Mouse (Mus musculus): ENCODE results near the gene Epgn. TPM values are rescaled to one million over a fixed set of nuclear protein-coding genes. Genes with fewer than 3 reads are reported as not detected.

The Epgn gene
- polyA plus RNA-seq, 1 experiment from 2014 or later, result 0.14 TPM

- Histone ChIP-seq H3K27me3 (ENCODE audit: insufficient read depth, poor library complexity, severe bottlenecking) (no peaks in the 10 kb centered on the region), H3K27ac (no peak overlapping the region), H3K36me3 (no peaks in the 10 kb centered on the region), H3K4me1 (no peaks in the 10 kb centered on the region), H3K9me3 (no peaks in the 10 kb centered on the region), H3K4me3 (no peak overlapping the region)
- WGBS, result 74% methylated on average over 2 of the region's 2 CpGs
- no peak for DNase-seq (ENCODE audit: low spot score)
These were observed 11.7 kb downstream of the Epgn start for GRCm38 (mm10) chr5:91038963-91039362.

GRCm38 (mm10) chr5:91047987-91048386 lies 20.7 kb downstream of the Epgn start:
- no peak overlapping the region for H3K27ac ChIP-seq
- H3K27me3 ChIP-seq (ENCODE audit: insufficient read depth, poor library complexity, severe bottlenecking), result no peaks in the 10 kb centered on the region
- no peak overlapping the region for H3K4me3 ChIP-seq
- H3K9me3 ChIP-seq, result no peaks in the 10 kb centered on the region
- H3K4me1 ChIP-seq, result no peaks in the 10 kb centered on the region
- H3K36me3 ChIP-seq, result no peaks in the 10 kb centered on the region
- whole genome bisulfite sequencing, result 81% methylated on average over 6 of the region's 6 CpGs
- no peak for DNase-seq (ENCODE audit: low spot score)

- H3K36me3 ChIP-seq, result no peaks in the 10 kb centered on the region
- DNase-seq (ENCODE audit: low spot score), result no peak
- no peaks in the 10 kb centered on the region for H3K4me1 ChIP-seq
- no peaks in the 10 kb centered on the region for H3K27me3 ChIP-seq (ENCODE audit: insufficient read depth, poor library complexity, severe bottlenecking)
- H3K4me3 ChIP-seq, result no peak overlapping the region
- H3K9me3 ChIP-seq, result no peaks in the 10 kb centered on the region
- H3K27ac ChIP-seq, result no peak overlapping the region
- WGBS, result 85% methylated on average over 8 of the region's 8 CpGs
These were observed 21.1 kb downstream of the Epgn start for GRCm38 (mm10) chr5:91048397-91048796.

GRCm38 (mm10) chr5:91072340-91072739 lies 45.1 kb downstream of the Epgn start:
- H3K4me1 ChIP-seq, result peaks cover 7% of the 10 kb centered on the region
- H3K4me3 ChIP-seq, result no peak overlapping the region
- DNase-seq (ENCODE audit: low spot score), result no peak
- H3K27ac ChIP-seq, result no peak overlapping the region
- H3K36me3 ChIP-seq, result no peaks in the 10 kb centered on the region
- WGBS, result 72% methylated on average over 4 of the region's 4 CpGs
- H3K9me3 ChIP-seq, result no peaks in the 10 kb centered on the region
- H3K27me3 ChIP-seq (ENCODE audit: insufficient read depth, poor library complexity, severe bottlenecking), result peaks cover 23% of the 10 kb centered on the region

- Histone ChIP-seq H3K9me3 (no peaks in the 10 kb centered on the region), H3K27ac (no peak overlapping the region), H3K4me3 (peak overlapping the region; percentile 62; the same call in 1 of the 2 replicates), H3K27me3 (ENCODE audit: insufficient read depth, poor library complexity, severe bottlenecking) (peaks cover 23% of the 10 kb centered on the region), H3K4me1 (peaks cover 7% of the 10 kb centered on the region), H3K36me3 (no peaks in the 10 kb centered on the region)
- 62% methylated on average over 8 of the region's 8 CpGs for WGBS
- DNase-seq (ENCODE audit: low spot score), result no peak
These were observed 46.4 kb downstream of the Epgn start for GRCm38 (mm10) chr5:91073626-91074025.

- 34% methylated on average over 8 of the region's 8 CpGs for WGBS
- Histone ChIP-seq H3K4me3 (peak overlapping the region; percentile 62), H3K27ac (peak overlapping the region; percentile 44; the same call in 1 of the 2 replicates), H3K36me3 (no peaks in the 10 kb centered on the region), H3K4me1 (peaks cover 7% of the 10 kb centered on the region), H3K27me3 (ENCODE audit: insufficient read depth, poor library complexity, severe bottlenecking) (peaks cover 23% of the 10 kb centered on the region), H3K9me3 (no peaks in the 10 kb centered on the region)
- DNase-seq (ENCODE audit: low spot score), result no peak
These were observed 46.8 kb downstream of the Epgn start for GRCm38 (mm10) chr5:91074026-91074425.

- no peak for DNase-seq (ENCODE audit: low spot score)
- Histone ChIP-seq H3K27me3 (ENCODE audit: insufficient read depth, poor library complexity, severe bottlenecking) (peaks cover 23% of the 10 kb centered on the region), H3K36me3 (no peaks in the 10 kb centered on the region), H3K4me3 (peak within 1 kb of the TSS; percentile 62), H3K27ac (peak within 1 kb of the TSS; percentile 44; the same call in 1 of the 2 replicates), H3K9me3 (no peaks in the 10 kb centered on the region), H3K4me1 (peaks cover 7% of the 10 kb centered on the region)
- WGBS, result under 1% methylated on average over 25 of the region's 25 CpGs
These were observed 47.2 kb downstream of the Epgn start, which contains the start of gene Ereg for GRCm38 (mm10) chr5:91074450-91074950. Gene Ereg, plus strand, starts transcription at chr5:91074622.

GRCm38 (mm10) chr5:91075021-91075420 lies 47.8 kb downstream of the Epgn start:
- H3K27me3 ChIP-seq (ENCODE audit: insufficient read depth, poor library complexity, severe bottlenecking), result peaks cover 23% of the 10 kb centered on the region
- H3K27ac ChIP-seq, result no peak overlapping the region
- H3K4me3 ChIP-seq, result peak overlapping the region; percentile 62
- H3K4me1 ChIP-seq, result peaks cover 7% of the 10 kb centered on the region
- no peak for DNase-seq (ENCODE audit: low spot score)
- H3K36me3 ChIP-seq, result no peaks in the 10 kb centered on the region
- no peaks in the 10 kb centered on the region for H3K9me3 ChIP-seq
- WGBS, result 38% methylated on average over 1 of the region's 1 CpGs

GRCm38 (mm10) chr5:91083016-91083415 lies 55.8 kb downstream of the Epgn start:
- WGBS, result 55% methylated on average over 5 of the region's 5 CpGs
- H3K27me3 ChIP-seq (ENCODE audit: insufficient read depth, poor library complexity, severe bottlenecking), result no peaks in the 10 kb centered on the region
- no peaks in the 10 kb centered on the region for H3K9me3 ChIP-seq
- no peak overlapping the region for H3K4me3 ChIP-seq
- H3K36me3 ChIP-seq, result no peaks in the 10 kb centered on the region
- DNase-seq (ENCODE audit: low spot score), result no peak
- H3K4me1 ChIP-seq, result peaks cover 7% of the 10 kb centered on the region; the same call in 1 of the 2 replicates
- no peak overlapping the region for H3K27ac ChIP-seq

Other genes starting within 250 kb of the Epgn start
- 0.13 TPM in 1 of 2 replicates, not detected in the other for gene Cxcl3, start 241.4 kb upstream of the Epgn start, polyA plus RNA-seq (2016; fragmentation: Nextera tagmentation; extraction: Ambion mirVana)
- gene Cxcl15, start 232.9 kb upstream of the Epgn start, polyA plus RNA-seq (2016; fragmentation: Nextera tagmentation; extraction: Ambion mirVana), result 0.15 TPM in 1 of 2 replicates, not detected in the other
- gene Cxcl1, start 136.2 kb upstream of the Epgn start, polyA plus RNA-seq (2016; fragmentation: Nextera tagmentation; extraction: Ambion mirVana), result 0.24 TPM in 1 of 2 replicates, not detected in the other
- gene Cxcl2, start 123.6 kb upstream of the Epgn start, polyA plus RNA-seq (2016; fragmentation: Nextera tagmentation; extraction: Ambion mirVana), result not detected in 2 replicates
- 28.1 and 34.1 TPM in 2 replicates for gene Mthfd2l, start 96.3 kb upstream of the Epgn start, polyA plus RNA-seq (2016; fragmentation: Nextera tagmentation; extraction: Ambion mirVana)
- 0.06 and 0.10 TPM in 2 replicates for gene Ereg, start 47.2 kb downstream of the Epgn start, polyA plus RNA-seq (2016; fragmentation: Nextera tagmentation; extraction: Ambion mirVana)
- 0.34 TPM in 1 of 2 replicates, not detected in the other for gene Areg, start 112.1 kb downstream of the Epgn start, polyA plus RNA-seq (2016; fragmentation: Nextera tagmentation; extraction: Ambion mirVana)